Mouse (Mus musculus): ENCODE results near the gene Coro1c.

DNA sequence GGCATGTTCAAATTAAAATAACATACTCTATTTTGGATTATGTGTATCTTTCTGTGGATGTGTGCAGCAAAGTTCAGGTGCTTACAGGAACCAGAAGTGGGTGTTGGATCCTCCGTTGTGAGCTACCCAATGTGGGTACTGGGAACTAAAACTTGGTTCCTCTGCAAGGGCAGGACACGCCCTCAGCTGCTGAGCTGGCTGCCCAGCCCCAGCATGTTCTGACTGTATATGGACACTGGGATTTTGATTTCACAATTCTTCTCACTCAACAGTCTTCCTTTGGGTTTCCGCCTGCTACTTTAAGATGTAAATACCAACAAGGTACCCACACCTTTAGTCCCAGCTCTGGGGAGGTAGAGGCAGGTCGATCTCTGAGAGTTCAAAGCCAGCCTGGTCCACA, 68.1 kb downstream of the Coro1c start:
- TF ChIP-seq CTCF (IDR thresholded peaks at IDR 0.05) = no peak
- no peak for TF ChIP-seq EP300 (IDR thresholded peaks at IDR 0.05)

Data from lung, postnatal 0 days (tissue).